Mouse (Mus musculus) monocyte, adult 2 months (primary cell): ENCODE measurements around the gene Ahcyl2.

ENCODE experiments used
- DNase-seq, 2 experiments: peaks; one replicate each; pipeline ENCODE4 v3.0.0; 2022; ENCODE audit warnings: low spot score in 2 of 2, low read depth in 1 of 2

Gene Ahcyl2

DNA sequence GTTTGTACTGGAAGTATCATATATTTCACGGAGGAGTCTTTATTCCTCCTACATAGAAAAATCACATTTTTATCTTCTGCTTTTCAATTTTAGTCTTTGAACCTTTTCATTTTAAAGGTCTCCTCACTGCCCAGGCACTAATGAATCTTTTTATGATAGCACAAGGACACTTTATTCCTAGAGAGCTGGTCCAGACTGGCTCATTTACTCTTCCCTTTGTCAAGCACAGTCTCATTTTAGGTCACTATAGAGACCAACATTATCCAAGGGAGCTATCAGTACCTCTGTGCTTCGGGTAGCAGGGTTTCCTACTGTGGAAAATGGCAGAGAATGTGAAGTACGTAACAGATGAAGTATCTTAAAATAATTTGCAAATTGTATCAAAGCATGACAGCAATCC is 190.9 kb downstream of the Ahcyl2 start:
- no peak for DNase-seq

- DNase-seq, result no peak
Observed at GRCm38 (mm10) chr6:29961081-29961480, 193.3 kb downstream of the Ahcyl2 start.
